Mouse (Mus musculus) thymus, adult 18-20 months (tissue): ENCODE results near the gene 2510039O18Rik.

Experiments used
- DNase-seq, 2 experiments: peaks; one replicate each; pipeline ENCODE4 v3.0.0; 2022; ENCODE audit warnings: mixed read lengths in 2 of 2

The 2510039O18Rik gene

DNA sequence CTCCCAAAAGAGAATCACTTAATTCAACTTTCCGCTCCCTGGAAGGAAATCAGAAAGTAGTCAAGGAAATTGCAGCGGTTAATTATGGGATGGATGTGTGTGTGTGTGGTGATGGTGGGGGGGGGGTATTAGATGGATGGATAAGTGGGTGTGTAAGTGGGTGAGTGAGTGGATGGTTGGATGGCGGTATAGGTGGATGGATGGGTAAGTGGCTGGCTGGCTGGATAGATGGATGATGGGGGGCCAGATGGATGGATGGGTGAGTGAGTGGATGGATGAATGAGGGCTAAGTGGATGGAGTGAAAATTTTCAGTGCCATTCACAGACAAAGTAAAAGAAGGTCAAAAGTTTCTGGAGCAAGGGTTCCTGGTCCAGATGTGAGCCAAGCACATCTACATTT, 3.7 kb upstream of the 2510039O18Rik start:
- no peak for DNase-seq

DNA sequence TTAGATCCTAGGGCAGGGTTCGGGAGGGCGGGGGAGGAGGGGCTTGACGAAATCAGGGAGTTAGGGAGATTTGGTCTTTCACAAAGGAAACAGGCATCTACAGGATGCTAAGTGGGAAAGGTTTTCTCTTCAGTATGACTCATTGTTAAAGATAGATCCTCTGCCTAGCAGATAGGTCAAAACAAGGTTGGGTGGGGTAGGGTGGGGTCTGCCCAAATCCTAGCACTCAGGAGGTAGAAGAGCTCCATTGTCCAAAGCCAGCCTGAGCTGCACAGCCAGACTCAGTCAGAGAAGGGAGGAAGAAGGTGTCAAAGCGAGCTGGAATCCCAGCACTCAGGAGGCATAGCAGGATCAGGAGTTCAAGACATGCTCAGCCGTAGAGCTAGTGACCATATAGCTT, 3.2 kb upstream of the 2510039O18Rik start:
- no peak for DNase-seq

DNA sequence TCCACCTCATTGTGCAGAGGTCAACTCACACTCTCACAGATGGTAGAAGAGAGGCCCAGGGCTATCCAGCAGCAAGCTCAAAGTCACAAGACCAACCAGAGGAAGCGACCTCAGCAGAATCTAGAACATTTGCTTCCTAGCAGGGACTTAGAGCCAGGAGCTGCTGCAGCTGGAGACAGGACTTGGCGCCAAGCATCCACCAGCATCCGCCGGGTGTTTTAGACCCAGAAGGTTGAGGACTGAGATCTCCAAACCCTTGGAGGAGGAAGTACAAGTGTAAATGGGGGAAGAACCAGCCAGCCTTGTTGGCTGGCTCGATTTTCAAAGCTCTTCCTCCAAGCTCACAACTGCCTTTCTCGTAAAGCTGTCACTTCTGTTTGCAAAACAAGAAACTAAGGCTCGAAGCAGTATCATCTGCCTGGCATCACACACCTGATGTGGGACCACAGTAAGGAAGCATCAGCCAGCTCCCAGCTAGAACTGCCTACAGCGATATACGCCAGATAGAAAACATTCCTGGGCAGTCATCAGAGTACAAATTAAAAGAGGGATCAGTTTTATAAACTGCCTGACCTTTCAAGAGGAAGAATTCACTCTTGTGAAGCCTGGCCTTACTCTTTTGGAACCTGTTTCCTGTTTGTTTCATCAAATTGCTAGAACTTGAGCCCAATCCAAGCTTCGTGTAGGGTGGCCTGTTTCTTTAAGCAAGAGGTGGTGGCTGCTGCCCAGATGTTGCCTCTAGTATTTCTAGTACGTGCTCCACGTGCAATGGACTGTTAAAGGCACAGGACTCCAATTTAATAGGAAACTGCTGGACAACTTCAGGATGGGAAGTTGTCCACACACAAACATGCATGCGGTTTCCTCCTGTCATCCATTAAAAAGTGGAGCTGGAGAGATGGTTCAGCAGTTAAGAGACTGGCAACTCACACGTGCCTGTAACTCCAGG, 2.3 kb upstream of the 2510039O18Rik start:
- no peak for DNase-seq

DNA sequence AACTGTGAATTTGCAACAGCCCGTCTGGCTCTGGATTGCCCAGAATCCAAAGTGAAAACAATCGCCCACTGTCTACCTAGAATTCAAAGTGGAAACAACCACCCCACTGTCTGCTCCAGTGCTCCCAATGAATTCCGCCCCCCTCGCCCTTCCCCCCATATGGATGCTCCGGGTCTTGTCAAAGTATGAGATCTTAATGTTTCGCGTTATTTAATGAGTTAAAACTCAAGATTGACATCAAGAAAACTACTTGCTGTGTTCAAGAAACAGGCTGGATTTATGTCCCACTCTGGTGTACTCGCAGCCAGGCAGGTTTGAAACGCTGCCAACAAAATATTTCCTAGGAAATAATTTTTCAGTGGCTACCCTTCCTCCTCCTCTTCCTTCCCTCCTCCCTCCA, 584 bp upstream of the 2510039O18Rik start:
- DNase-seq: no peak

DNA sequence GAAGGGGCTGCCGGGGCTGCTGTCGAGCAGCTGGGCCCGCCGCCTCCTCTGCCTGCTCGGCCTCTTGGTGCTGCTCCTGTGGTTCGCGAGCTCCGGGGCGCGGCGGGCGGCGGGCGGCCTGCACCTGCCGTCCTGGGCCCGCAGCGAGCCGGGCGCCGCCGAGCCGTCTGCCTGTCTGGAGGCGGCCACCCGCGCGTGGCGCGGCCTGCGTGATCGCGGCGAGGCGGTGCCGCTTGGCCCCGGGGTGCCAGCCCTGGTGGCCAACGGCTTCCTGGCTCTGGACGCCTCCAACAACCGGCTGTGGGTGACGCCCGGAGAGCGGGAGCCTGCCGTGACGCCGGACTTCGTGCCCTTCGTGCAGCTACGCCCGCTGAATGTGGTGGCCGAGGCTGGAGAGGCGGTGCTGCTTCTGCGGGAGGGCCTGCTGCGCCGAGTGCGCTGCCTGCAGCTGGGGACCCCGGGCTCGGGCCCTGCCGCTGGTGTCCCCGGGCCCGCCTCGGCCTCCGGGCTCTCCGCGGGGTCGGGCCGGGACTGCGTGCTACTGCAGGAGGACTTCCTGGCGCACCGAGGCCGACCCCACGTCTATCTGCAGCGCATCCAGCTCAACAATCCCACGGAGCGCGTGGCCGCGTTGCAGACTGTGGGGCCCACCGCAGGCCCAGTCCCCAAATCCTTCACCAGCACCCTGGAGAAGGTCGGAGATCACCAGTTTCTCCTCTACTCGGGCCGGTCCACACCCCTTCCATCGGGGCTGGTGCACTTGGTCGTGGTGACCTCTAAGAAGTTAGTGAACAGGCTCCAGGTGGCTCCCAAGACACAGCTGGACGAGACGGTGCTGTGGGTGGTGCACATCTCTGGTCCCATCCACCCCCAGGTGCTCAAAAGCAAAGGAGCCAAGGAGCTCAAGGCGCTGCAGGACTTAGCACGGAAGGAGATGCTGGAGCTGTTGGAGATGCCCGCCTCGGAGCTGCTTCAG, 638 bp downstream of the 2510039O18Rik start:
- DNase-seq: peak; percentile 38 to 44

DNA sequence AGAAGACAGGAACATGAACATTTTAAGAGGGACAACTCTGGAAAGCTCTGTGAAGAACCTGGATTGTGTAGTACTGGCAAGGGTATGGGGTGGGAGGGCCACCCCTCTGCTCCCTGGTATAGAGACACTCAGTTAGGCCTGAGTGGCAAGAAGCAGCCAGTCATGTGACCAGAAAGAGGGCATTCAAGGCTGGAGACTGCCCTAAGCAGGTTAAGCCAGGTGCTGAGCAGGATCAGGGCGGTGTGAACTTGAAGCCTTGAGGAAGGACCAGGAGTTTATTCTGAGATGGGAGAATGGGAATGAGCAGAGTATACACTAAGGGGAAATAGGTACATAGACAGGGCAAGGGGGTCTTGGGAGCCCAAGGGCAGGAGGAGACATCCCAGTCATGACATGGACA, 2.3 kb downstream of the 2510039O18Rik start:
- DNase-seq: no peak

DNA sequence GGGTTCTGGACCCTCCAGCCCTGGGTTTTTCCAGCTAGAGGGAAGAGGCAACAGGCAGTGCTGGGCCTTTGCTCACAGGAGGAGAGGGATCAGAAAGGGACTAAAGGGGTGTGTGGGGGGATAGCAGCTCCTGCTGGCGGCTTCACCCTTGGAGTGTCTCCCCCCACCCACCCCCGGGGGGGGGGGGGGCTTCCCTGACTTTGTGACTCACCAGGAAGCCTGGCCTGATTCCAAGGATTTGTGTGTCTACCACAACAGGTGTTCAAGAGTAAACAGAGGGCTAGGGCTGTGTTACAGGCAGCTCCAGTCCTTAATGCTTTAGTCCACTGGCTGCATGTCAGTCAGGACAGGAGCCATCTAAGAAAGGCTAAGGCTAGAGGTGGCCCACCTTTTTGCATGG, 6.8 kb downstream of the 2510039O18Rik start:
- no peak for DNase-seq

DNA sequence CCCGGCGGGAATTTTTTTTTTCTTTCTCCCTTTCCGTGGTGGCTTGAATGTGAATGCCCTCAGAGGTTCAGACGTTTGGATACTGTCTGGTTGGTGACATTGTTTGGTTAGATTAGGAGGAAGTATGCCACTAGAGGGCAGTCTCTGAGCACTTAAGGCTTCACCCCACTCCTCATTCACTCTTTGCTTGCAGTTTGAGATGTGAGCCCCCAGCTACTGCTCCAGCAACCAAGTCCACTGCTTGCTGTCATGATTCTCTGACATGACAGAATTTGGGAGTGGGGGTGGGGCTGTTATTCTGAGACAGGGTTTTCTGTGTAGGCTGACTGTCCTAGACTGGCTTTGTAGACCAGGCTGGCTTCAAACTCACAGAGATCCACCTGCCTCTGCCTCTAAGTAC, 12.9 kb downstream of the 2510039O18Rik start:
- no peak for DNase-seq

DNA sequence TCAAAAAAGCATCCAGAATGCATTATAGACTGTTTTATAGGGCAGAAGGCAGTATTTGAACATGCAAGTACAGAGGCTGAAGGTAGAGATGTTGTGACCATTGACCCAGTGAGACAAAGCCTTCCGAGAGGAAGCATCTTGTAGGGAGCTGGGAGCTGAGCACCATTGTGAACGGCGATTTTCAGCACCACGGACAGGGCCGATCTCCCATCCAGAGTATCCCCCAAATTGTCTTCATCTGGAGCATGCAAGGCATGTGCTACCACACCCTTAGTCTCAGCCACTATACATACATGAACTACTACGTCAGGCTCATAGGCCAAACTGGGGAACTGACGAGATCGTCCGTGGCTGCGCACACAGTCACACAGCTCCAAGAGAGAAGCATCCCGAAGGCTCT, 16.4 kb downstream of the 2510039O18Rik start:
- DNase-seq: no peak

DNA sequence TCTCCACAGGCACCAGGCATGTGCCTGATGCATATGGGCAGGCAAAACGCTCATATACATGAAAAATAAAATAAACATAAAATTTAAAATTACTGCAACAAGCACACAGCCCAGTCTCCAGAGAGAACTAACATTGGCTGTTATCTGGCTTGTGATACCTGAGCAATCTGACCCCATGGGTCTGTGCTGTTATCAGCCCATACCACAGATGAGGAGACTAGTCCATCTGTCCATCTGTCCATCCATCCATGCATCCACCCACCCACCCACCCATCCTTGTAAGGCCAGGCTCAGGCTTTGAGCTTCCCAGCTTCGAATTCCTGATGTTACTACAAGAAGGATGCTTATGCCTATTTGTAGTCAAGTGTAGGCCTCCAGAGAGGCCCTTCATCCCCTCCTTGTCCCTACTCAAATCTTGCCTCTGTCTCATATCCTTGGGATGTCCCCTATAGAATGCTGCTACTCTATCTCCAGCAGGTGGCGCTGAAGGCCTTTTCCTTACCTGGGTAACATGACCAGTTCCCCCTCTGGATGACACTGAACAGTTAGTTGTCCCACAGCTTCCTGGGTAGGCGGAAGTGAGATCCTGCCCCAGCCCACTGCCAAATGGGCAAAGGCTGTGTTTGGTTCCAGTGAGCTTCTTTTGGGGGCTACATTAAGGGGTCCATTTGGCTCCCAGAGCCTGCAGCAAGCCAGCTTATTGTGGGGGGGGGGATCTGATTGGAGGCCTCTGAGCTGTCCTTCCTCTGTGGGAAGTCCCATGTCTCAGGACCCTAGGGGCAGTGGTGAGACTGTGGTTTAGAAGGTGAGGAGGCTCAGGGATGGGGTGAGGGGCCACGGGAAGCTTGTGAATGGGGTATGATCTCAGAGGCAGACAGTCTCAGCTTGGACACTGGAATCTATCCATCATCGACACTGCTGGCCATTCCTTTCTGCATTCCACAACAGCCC, 19.5 kb downstream of the 2510039O18Rik start:
- peak in 1 of 2 experiments; percentile 22 for DNase-seq

DNA sequence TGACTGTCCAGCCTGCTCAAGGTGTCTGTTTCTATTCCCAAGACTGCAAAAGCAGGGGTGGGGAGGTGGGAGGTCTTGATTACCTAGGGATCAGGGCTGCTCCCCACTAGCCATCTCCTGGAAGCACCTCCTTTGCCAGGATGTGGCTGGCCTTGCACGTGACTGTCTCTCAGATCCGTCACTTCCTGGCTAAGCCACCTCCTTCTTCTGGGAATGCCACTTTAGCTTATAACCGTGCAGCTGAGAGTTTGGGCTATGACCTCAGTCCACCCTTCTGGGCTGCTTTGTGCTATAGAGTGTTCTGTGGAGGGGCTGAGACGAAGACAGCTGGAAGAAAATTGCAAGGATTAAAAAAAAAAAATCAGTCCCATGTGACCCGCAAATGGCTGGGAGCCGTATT, 22.1 kb downstream of the 2510039O18Rik start:
- DNase-seq: no peak

DNA sequence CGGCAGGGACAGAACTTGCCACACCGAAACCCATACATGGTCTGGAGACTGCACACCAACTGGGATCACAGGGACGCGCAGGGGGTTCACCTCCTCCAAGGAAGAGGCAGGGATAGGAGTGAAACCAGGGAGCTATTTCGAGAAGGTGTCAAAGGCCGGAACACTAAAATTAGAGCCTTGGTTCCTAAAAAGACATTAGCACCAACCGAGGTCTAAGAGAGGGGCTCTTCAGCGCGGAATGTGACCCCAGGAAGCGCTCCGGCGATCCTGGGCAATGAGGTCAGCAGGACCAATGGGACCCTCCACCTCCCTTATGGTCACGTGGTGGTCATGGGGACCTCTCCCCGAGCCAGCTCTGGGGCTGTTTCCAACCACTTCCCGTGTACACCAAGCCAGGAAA, 22.9 kb downstream of the 2510039O18Rik start:
- no peak for DNase-seq

DNA sequence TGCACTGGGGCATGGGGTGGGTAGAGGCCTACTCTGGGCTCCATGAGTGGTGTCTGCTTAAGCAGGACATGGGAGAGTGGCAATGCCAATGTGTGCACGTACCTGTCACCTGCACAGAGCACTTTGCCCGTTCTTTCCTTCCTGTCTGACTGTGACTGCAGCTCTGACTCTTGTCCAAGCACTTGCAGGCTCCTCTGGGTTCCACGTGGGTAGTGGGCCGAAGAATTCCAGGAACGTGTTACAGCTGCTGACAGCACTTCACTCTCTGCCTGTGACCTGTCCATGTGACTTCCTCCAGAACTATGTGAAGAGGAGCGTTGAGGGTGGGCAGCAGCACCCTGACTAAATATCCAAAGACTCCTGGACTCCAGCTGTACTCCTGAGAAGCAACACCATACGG, 25.0 kb downstream of the 2510039O18Rik start:
- DNase-seq: no peak

DNA sequence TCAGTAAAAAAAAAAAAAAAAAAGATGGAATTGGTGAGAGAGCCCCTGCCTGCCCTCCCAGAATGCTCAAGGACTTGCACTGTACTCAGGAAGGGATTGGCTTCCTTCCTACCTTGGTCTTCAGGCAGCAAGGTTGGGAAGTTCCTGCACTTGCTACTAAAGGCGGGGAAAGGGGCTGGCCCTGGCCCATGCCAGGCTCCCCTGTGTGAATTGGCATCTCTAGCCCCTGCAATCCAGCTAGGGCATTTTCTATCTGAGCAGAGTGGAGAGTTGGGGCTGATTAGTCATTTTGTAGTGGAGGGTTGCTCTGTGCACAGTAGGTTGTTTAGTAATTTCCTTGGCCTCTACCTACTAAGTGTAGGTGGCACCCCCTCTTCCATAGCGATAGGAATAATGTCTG, 28.1 kb downstream of the 2510039O18Rik start:
- DNase-seq: no peak

DNA sequence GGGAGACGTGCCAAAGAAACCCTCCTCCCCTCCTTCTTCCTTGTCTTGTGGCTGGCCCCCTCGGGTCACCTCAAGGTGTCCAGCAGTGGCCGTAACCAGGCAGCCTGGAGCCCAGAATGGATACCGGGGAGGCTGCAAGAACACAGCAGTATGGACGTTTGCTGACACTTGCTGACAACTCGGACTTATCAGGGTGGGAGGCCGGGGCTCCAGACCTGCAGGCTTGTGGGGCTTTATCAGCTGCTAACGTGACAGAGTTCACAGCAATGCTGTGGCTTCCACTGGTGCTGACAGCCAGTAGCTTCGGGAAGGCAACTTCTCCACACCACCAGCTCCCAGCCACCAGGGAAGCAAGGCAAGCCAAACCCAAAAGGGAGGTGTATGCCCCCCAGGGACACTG, 28.6 kb downstream of the 2510039O18Rik start:
- no peak for DNase-seq

DNA sequence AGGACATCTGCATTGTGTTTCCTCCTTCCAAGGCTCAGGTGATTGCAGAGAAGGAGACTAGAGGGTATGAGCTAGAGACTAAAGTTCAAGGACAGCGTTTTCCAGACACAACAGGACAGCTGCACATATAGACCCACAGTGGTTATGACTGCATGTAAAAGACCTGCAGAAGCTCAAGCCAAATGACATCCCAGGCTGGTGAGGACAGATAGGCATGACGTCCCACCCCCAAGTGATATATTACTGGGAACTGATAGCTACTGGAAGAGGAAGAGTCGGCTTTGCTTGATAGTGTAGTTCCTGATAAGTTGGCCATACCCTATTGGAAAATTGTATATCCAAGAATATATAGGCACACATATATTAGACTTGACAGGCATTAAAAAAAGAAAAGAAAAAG, 35.5 kb downstream of the 2510039O18Rik start:
- no peak for DNase-seq

DNA sequence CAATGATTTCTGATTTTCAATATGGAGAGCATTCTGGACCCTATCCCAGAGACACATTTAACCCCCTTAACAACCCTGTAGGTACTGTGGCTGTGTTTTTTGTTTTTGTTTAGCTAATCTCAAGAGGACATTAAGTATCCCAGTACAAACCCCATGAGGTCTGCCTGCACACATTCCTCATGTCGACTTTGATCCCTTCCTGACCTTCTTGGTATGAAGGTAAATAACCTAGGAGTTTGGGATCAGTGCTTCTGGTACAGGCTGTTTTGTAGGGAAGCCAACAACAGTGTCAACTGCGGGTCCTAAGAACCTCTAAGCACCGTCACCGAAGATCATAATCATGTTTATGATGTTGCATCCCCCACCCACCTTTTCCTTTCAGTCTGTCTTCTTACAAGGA, 37.0 kb downstream of the 2510039O18Rik start:
- DNase-seq: no peak

DNA sequence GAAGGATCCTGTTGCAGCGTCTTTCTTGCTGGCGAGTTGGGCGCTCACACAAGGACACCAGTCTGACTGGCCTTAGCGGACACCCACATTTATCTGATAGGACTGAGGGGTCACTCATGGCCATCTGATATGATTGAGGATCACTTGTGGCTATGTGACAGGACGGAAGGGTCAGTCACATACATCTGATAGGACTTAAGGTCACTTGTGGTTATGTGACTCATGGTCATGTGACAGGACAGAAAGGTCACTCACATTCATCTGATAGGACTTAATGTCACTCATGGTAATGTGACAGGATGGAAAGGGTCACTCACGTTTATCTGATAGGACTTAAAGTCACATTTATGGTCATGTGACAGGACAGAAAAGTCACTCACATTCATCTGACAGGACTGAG, 37.7 kb downstream of the 2510039O18Rik start:
- no peak for DNase-seq

DNA sequence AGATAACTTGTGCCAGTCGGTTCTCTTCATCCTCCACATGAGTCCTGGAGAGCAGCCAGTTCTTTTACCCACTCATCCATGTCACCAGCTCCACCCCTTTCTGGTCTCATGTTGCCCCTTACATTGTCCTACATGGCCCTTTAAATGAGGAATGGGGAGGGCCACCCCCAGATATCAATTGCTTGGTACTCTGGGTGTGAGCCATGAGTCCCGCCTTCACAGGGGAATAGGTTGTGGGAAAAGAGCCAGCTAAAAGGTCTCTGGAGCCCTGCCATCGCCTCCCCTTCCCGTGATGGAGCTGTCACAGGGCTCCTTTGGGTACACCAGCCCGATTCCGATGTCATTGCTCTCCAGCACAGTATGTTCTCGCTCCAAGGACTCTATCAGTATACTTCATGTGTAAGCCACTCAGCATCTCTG, 38.8 kb downstream of the 2510039O18Rik start:
- DNase-seq: no peak

DNA sequence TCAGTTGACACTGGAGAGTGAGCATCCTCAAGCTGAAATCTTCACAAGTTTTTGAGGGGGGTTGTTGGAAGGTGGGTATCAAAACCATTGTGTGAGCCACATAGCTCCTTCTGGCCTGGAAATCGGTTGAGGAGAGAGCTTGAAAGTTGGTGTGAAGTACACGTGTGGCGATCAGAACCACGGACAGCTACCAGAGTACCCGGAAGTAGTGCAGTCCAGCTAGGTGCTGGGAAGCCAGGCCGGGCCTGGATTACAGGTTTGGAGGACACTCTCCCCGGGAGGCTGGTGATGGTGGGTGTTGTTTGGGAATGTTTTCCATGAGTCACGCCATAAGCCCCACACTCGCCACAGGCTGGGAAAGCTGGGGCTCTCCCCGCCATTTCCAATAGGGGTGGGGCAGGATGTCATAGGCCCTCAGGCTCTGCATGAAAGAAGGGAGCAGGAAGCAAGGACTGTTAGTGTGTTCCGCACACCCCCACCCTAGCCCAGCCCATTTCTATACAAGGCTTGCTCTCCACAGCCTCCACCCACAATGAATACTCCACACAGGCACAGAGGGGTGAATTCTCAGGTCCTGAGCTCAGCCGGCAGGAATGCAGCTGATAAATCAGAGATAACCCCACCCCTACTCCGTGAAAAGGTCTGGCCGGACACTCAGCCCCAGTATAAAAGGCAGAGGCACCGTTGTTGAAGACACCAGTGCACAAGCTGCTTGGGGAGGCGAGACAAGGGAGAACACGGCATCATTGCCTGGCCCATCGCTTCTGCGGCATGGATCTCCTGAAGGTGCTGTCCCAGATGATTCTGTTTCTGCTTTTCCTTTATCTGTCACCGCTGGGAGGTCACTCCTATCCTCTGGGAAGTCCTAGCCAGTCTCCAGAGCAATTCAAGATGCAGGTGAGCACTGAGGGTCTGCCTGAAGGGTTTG, 44.8 kb downstream of the 2510039O18Rik start, which contains the start of gene Nppb:
Gene Nppb, plus strand, starts transcription at position 584 of the 928 bp plus-strand sequence.
- DNase-seq: no peak

DNA sequence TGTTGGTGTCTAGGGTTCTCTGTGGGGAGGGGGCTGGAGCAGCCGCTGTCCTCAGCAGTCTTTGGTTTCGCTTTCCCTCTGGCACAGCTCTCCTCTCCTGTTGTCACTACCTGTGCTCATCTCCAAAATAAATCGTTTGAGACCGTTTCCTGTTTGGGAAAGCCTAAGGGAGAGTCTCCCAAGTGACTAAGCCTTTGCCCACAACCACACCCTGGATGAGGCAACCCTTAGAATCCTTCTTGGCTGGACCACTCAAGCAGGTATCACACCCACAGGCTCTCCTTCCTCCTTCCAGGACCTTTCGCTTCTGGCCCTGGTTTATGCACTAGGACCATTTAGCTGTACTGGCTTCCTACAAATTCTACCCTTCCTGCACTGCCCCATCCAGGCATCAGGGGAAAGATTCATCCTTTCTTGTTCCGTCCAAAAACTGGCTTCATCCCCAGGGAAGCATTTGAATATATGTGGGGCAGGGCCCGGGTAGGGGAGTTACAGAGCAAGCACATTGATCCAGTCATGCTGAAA, 52.9 kb downstream of the 2510039O18Rik start:
- DNase-seq: no peak
